Mouse (Mus musculus) CD4-positive, CD25-positive, alpha-beta regulatory T cell, adult 2 months (primary cell): ENCODE measurements around the gene Ripply2.
"Not testable (repeated sequence)": the region's sequence is repeated elsewhere in the genome, so short reads cannot be mapped to it uniquely, and the experiment has no call there.

Experiments
- DNase-seq: peaks from one replicate; pipeline ENCODE4 v3.0.0-alpha.2; 2012; ENCODE audit warnings: low read depth, low spot score

The Ripply2 gene

DNA sequence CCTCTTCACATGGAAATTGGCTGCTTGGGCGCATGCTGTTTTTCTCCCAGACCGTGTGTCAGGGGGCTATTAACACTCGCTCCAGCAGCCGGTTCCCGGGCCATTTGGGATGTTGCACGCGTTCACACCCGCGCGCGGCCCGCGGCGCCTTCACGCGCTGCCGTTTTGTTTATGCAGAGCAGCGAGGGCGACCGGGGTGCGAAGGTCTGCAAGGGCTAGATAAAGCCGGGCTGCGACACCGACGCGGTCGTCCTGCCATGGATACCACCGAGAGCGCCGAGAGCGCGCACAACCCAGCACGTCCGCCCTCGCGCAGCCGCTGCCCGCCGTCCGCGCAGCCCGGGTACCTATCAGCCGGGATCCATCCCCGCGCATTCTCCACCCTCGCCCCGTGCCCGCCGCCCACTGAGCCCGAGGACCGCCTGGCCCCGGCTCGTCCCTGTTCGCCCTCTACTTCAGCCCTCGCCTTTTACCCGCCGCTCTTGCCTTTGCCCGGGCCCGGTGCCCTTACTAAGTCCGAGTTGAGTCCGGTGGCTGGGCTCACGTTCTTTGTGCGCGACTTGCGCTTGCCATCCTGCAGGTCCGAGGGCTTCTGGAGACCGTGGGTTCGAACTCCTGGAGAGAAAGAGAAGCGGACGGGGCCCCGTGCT lies at the start of gene Ripply2:
Gene Ripply2, plus strand, starts transcription at position 250 of the 650 bp plus-strand sequence.
- DNase-seq, result no peak

DNA sequence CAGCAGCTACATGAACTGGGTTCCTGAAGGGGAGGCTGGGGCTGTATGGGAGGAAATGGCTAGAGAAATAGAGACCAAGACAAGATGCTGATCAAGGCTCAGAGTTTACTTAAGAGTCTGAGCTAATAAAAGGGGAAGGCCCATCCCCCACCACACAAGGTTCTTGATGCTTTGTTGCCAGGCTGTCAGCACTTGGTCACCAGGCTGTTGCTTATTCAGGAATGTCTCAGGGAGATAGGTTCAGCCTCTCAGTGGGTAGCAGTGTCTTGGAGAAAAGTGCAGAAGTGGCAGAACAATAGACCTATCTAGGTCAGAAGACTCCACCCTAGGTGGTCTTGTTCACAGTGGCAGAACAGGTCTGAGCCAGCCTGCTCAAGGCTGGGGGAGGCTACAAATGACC lies 42.9 kb upstream of the Ripply2 start:
- DNase-seq, result not testable (repeated sequence)

DNA sequence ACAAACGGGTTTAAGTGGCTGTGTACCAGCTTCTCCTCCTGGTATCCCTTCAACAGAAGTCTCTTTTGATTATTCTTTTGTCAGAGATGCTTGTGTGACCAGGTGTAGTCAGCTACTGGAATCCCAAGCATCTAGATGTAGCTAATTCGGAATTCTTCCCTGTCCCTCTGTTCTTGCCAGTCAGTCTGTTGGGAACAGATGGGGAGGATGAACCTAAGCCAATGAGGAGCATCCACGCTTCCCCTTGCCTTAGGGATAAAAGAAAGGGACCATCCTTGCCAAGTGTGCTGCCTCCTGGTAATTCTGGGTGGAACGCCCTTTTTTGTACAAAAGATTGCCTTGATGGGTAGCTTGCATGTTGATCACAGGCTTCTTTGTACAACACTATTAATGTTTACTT lies 41.8 kb upstream of the Ripply2 start:
- no peak for DNase-seq

DNA sequence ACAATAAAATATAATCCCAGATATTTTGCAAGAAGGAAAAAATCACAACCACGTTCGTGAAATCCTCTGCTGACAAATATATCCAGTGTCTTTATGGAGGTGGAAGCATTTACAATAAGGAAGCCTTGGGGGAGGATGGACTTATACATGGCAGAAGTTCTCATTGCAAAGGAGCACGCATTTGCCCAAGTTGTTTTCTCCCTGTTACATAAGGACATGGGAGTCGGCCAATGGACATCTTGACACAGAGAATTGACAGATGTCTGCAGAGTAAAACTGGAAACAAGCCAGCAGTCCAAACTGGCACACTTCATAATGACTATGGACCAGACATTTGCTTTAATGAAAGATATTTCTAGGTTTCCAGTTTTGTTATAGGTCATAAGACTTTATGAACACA lies 38.4 kb upstream of the Ripply2 start:
- no peak for DNase-seq

DNA sequence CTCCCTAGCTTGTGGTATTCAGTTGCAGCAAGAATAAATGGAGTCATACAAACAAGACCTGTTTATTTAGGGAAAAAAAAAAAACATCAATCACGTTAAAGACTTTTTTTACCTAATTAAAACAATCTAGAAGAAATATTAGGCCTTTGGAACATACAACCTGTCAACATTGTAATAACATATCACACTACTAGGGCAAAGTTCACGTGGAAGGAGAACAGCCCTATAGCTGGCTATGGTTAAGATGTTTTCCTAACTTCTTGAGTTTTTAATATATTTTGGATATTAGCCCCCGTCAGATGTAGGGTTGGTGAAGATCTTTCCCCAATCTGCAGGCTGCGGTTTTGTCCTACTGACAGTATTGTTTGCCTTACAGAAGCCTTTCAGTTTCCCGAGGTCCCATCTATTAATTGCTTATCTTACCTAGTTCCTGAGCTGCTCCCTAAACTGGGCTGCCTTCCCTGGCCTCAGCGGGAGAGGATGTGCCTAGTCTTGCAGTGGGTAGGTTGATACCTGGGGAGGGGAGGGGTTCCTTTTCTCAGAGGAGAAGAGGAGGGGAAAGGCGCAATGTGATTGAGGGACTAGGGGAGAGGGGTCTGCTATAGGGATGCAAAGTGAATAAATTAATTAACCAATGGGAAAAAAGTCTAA lies 37.0 kb upstream of the Ripply2 start:
- DNase-seq, result no peak

DNA sequence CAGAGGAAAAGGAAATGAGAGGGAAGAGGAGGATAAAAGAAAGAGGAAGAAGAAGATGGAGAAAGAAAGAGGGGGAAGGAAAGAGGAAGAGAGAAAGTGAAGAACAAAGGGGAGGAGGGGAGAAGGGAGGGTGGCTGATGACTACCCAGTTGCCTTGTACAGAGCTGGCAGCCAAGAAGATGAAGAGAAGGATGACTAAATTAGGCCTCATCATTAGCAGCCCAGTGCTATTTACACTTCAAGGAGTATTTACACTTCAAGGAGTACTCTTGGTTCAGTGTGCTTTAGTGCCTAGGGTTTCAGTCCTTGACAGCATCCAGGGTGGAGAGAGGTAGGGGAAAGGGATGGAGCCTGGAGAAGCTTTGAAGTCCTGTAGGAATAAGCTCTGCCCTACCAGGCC lies 35.3 kb upstream of the Ripply2 start:
- no peak for DNase-seq

DNA sequence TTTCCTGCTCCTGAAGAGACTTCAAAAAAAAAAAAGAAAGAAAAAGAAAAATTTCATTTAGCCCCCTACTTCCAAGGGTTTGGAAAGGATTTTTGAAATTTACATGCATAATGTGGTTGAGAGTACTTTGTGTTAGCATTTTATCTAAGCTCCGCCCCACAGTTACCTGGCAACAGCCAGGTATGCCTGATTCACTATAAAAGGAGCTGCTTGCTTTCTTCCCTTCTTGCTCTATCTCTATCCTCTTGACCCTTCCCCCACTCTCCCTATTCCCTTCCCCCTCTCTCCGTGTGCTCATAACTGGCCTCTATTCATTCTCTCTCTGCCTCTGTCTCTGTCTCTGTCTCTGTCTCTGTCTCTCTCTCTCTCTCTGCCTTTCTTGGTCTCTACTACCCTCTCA lies 34.4 kb upstream of the Ripply2 start:
- no peak for DNase-seq

DNA sequence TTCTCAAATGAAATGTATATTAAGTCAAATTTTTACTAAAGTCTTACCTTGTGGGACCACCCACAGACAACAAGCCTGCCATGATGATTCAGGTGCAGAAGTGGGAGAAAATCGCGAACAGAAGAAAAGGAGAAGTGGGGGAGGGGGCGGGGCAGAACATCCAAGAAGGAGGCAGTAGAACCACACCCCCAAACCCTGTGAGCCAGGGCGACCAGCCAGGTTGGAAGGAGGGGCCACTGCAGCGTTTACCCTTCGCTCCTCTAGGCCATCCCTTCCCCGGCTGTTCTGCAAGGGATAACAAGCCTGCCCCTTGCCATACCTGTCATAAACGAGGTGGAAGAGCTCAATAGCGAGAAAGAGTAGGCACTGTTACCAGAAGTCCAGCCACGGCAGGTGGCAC lies 33.8 kb upstream of the Ripply2 start:
- no peak for DNase-seq

DNA sequence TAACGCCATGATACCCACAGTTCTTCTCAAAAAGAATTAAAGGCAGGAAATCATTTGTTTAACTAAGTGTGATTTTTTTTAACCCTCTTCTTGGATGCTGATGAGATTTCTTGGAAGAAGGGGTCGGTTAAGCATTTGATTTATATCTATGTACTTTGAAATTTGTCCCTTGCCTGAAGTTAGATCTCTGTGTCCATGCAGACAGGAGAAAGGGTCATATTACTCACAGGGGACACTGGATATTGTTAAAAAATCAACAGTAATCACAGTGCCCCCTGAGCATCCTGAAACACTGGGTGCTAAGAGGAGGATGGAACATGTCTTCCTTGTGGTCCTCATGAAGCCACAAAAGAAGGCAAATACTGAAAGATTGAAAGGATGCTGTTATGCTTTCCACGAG lies 30.8 kb upstream of the Ripply2 start:
- DNase-seq, result no peak

DNA sequence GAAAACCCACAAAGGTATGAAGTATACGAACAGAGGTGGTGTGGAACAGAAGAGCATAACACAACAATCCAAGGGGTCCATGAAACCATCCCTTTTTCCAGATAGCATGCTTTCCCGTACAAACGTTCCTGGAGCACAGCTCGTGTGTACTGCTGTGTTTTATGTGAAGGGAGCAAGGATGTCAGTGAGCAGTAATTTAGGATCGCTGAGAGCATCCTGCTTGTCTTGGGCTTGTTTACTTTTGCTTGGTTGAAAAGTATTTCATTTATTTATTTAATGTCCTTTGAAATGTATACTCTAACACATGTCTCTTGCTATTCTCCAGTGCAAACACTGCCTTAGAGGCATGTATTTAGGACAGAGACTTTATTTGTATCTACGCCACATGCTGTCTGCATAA lies 30.2 kb upstream of the Ripply2 start:
- no peak for DNase-seq

DNA sequence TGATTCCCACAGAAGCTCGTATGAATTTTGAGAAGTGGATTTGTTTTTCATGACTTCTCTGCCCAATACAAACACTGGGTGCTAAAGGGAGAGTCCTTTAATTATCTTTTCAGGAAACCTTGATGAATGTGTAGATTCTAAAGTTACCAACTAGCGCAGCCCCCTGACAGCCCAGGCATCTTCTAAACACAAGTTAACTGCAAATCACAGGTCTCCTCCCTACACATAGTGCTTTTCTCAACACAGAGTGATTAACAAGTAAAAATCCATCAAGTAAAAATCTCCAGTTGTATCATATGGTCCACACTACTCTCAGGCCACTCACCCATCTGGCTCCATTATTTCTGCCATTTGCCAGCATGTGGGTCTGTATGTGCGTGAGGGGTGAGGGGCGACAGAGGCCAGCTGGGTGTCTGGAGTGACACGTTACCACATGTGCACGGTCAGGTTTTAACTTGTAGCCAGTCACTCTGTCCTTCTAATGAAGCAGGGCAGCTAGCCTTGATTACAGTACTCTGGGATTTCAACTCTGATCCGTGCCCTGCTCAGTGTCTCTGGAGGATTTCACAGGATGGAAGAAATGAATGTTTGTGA lies 28.5 kb upstream of the Ripply2 start:
- DNase-seq, result no peak

DNA sequence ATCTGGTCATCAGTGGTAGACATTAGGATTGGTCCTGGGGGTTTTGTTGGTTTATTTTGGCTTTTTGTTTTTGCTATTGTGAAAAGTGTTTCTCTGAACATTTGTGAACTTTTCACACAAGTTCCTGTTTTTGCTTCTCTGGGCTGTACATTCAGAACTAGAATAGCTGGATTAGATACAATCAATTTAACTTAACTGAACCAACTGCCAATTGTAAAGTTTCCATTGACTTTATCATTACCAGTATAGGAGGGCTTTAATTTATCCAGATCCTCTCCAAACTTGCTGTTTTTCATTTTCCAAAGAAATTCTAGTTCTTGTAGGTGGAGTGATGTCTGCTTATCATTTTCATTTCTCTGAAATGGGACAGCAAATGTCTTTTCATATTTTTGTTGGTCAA lies 25.5 kb upstream of the Ripply2 start:
- DNase-seq, result no peak

DNA sequence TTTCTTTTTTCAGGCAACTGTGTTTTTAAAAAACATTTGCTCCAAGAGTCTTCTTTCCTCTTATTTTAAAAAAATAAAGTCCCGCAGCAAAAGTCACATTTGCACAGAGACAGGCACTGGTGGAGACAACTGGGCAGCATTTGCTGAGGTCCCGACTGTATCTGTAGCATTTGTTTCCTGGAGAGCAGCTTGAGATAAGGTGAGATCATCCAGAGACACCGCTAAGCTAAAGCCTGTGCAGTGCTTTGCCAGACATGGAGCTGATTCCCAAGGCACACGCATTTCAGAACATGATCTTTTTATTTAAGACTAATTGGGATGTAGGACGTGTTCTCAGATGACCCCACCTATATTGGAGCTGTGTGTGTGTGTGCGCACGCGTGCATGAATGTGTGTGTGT lies 23.6 kb upstream of the Ripply2 start:
- no peak for DNase-seq

DNA sequence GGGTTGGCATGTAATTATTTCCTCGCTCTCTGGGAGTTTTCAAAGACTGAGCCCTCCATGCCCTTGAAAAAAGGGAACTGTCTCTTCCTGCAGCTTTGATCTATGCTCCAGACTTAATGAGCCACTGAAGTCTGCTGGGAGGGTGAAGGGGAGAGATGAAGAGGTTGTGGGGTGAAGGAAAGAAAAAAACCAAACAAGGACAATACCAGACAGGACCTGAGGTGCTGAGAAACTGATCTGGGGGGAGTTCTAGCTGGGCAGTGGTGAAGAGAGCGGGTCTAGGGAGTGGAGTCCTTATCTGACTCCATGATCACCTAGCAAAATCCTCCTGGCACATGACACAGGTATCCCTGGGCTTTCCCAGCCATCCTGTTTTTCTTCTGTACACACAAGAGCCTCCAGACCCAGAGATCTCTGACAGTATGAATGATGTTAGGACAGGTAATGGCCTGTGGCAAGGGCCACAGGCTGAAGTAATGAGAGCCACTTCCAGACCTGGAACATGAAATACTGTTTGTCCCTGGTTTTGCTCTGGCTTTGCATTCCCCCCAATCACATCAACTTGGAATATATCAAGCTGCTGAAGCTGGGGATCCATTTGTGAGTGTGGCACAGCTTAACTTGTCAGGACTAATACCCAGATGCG lies 18.2 kb upstream of the Ripply2 start:
- DNase-seq, result no peak

DNA sequence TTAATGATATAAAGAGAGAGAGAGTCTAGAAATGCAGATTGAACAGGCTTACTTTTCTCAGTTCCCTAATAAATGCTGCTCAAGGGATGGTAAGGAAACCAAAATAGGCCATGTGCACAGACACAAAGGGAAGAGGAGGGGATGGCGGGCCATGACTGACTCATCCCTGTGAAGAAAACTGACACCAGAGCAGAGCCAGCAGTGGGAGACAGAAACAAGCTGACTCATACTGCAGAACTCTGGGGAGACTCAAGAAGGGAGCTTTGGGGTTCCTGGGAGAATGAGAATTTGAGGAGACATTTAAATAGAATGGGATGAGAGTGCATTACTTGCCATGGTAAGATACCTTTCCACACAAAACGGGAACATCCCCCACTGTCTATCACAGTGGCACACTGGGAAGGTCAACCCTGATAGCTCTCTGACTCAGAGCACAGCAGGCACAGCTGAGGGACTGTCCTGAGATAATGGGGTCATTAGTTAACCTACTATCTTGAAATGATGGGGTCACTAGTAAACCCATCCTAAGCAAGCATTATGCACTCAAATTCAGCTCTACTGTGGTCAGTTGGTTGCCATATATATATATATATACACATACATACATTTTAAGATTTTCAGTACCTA lies 15.3 kb upstream of the Ripply2 start:
- no peak for DNase-seq

DNA sequence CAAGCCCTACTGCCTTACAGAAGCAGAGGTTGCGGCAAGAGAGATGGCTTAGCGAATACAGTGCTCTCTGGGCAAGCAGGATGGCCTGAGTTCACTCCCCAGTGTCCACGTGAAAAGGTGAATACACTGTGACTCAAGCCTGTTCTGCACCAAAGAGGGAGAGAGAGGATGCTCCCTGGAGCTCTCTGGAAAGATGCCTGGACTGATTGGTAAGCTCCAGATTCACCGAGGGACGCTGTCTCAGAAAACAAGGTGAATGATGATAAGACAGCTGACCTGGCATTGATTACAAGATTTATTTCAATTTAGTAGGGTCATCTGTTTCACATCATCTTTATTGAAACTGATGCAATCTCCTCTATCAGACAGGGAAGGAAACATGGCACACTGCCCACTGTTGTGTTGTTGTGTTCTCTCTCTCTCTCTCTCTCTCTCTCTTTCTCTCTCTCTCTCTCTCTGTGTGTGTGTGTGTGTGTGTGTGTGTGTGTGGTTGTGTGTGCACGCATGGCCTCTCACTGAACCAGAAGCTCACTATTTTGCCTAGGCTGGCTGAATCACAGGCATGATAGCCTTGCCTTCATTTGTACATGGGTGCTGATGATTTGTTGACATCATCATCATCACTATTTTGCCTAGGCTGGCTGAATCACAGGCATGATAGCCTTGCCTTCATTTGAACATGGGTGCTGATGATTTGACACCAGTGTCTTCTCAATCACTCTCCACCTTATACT lies 10.5 kb upstream of the Ripply2 start:
- DNase-seq, result no peak

DNA sequence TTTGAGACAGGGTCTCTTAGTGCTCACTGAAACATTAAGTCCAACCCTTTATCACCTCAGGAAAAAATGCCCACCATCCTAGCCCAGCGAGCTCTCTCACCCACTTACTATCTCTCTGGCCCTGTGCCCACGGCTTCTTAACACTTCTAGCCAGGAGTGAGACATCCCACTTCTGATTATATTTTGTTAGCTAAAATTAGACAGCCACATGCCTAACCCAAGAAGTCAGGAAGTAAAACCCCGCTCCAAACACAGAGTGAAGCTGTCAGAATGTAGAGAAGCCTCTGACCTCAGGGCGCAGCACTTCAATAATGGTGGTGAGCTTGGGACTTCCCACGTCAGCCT lies 9.9 kb upstream of the Ripply2 start:
- no peak for DNase-seq

DNA sequence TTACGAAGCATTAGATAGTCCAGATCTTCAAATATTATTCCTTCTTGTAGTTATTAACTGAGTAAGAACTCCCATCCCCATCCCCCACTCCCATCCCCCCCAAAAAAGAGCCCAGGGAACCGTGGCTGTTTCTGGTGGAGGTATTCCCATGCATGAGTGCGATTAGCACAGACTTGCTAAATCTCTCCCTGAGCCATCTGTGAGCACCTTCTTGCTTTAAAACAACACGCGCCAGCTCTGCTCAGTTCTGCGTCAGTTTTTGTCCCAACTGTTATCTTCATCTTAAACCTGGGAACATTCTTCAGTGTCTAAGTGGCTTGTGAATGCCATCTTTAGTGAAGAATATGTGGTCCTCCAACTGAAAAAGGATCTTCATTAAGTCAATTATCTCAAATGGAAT lies 6.8 kb upstream of the Ripply2 start:
- DNase-seq, result no peak

DNA sequence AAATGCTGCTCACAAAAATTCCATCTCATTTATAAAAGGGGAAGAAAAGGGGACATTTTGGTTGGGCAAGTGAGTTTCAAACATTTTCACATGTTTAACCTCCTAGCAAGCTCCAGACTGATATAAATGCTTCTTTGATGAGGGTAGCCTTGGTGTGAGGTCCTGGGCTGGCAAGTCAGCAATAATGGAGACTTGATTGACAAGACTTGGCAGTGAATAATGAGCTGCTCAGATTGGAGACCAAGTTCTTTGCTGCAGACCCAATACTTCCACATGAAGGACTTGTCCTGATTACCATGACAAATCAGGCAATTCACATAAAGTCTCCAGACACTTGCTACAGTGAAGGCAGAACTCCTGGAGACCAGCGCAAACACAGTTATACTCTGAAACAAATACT lies 6.4 kb upstream of the Ripply2 start:
- DNase-seq, result no peak

DNA sequence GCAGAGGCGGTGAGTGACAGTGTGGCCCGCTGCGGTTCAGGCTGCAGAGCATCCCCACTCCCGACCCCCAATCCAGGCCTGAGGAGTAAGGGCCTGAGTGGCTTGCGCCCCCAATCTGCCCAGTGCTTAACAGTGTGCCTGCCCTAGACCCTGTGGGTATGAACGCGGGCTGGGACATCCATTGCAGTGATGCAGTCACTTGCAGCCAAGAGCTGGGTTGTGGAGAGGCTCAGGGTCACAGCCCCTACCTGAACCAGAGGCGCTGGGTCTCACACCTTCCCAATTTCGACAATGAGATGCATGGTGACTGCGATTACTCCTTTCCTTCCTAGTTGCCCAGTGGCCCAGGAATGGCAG lies 579 bp downstream of the Ripply2 start:
- no peak for DNase-seq

DNA sequence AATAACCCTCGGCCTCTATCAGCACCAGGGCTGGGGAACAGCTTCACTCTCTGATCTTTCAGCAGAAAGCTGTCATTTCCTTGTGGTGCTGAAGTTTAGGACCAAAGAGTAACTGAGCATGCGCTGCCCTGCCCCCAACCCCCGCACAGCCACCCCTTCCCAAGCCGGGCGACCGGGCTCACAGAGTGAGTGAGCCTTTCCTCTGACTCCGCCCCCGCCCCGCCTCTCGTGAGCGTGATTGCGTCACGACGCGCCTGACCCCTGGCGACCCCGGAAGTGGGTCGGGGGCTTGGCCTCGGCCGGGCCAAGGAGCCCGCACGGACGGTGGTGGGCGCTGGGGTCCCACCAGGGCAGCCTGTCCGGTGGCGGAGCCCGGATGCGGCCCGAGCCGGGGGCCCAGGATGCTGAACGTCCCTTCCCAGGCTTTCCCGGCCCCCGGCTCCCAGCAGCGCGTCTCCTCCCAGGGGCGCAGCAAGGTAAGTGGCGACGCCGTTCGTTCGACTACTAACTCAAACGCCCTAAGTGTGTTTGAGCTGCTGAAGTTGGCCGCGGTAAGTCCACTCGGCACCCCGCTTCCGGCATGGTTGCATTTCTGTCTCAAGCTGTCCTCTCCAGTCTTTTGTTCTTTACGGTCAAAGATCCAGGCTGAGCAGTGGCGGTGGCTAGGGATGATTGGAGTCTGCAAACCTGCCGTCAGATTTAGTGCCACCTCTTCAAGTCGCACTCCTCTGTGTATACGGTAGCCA lies 6.6 kb downstream of the Ripply2 start, which contains the start of gene Cyb5r4:
Gene Cyb5r4, plus strand, starts transcription at position 237 of the 746 bp plus-strand sequence.
- peak; percentile 98 for DNase-seq
